Mouse (Mus musculus) right cerebral cortex, postnatal 14 days (tissue): ENCODE results near the gene C2cd4c.

ENCODE experiments used
- DNase-seq: peaks from one replicate; pipeline ENCODE4 v3.0.0; 2022

C2cd4c gene

GRCm38 (mm10) chr10:79612192-79613135, 1.4 kb downstream of the C2cd4c start:
- DNase-seq = no peak

- DNase-seq = no peak
These were observed 2.5 kb downstream of the C2cd4c start for GRCm38 (mm10) chr10:79611296-79611695.

GRCm38 (mm10) chr10:79609276-79609675, 4.5 kb downstream of the C2cd4c start:
- no peak for DNase-seq

GRCm38 (mm10) chr10:79607892-79608291, 5.9 kb downstream of the C2cd4c start:
- no peak for DNase-seq

GRCm38 (mm10) chr10:79606537-79606936, 7.3 kb downstream of the C2cd4c start:
- no peak for DNase-seq

GRCm38 (mm10) chr10:79597936-79598230, 15.9 kb downstream of the C2cd4c start:
- no peak for DNase-seq

GRCm38 (mm10) chr10:79597051-79597935, 16.5 kb downstream of the C2cd4c start:
- DNase-seq = peak; percentile 78

- DNase-seq = no peak
These were observed 18.3 kb downstream of the C2cd4c start for GRCm38 (mm10) chr10:79595590-79595929.

GRCm38 (mm10) chr10:79594872-79595589, 18.8 kb downstream of the C2cd4c start:
- peak; percentile 51 for DNase-seq

GRCm38 (mm10) chr10:79594111-79594510, 19.7 kb downstream of the C2cd4c start:
- no peak for DNase-seq

GRCm38 (mm10) chr10:79590702-79591101, 23.1 kb downstream of the C2cd4c start:
- no peak for DNase-seq

- DNase-seq = no peak
These were observed 26.1 kb downstream of the C2cd4c start for GRCm38 (mm10) chr10:79587752-79588126.

GRCm38 (mm10) chr10:79587061-79587751, 26.6 kb downstream of the C2cd4c start, which contains the start of gene Theg:
Theg (minus strand) TSS chr10:79587331.
- DNase-seq = no peak

GRCm38 (mm10) chr10:79586243-79586642, 27.6 kb downstream of the C2cd4c start:
- DNase-seq = no peak

- DNase-seq = no peak
These were observed 28.1 kb downstream of the C2cd4c start for GRCm38 (mm10) chr10:79585723-79586122.

GRCm38 (mm10) chr10:79585136-79585535, 28.7 kb downstream of the C2cd4c start:
- no peak for DNase-seq

GRCm38 (mm10) chr10:79584426-79584825, 29.4 kb downstream of the C2cd4c start:
- DNase-seq = no peak

- DNase-seq = no peak
These were observed 29.8 kb downstream of the C2cd4c start for GRCm38 (mm10) chr10:79584021-79584420.

GRCm38 (mm10) chr10:79581501-79581900, 32.3 kb downstream of the C2cd4c start:
- DNase-seq = no peak

- peak; percentile 73 for DNase-seq
These were observed 33.0 kb downstream of the C2cd4c start for GRCm38 (mm10) chr10:79580811-79581210.

- DNase-seq = no peak
These were observed 33.5 kb downstream of the C2cd4c start for GRCm38 (mm10) chr10:79580356-79580755.

- DNase-seq = no peak
These were observed 34.0 kb downstream of the C2cd4c start for GRCm38 (mm10) chr10:79579781-79580180.

- DNase-seq = no peak
These were observed 34.9 kb downstream of the C2cd4c start for GRCm38 (mm10) chr10:79578891-79579290.
